Mouse (Mus musculus): ENCODE results near the gene Dnaaf3.
"Not testable (repeated sequence)": the region's sequence is repeated elsewhere in the genome, so short reads cannot be mapped to it uniquely, and the experiment has no call there.

The Dnaaf3 gene

DNA sequence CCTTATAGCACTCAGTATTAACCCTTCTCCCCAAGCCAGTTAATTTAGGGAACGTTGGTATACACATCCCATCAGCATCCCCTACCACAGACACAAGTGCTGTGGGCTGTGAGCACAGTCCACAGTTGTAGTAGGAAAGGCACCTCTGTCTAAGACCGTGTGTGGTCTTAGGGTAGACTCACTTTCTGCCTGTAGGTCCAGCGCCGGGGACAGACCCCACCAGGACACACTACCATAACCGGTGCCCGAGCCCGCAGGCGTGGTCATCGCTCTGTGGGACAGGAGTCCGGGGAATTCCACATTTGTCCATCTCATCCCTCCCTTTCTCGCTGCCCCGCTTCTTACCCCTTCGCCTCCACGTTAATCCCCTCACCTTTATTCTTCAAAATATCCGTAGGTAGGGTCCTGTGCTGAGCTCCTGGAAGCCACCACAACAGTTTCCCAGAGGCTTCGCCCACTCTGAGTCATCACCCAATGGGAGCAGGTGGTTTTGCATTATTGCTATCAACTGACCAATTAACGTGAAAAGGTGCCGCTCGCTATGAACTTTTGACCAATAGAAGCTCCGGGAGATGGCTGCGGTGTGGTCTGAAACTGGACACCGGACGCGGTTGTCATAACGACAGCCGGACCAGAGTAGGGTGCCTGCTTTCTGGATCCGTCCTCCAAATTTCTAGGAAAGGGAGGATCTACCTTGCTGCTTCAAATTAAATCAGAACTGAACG, at the start of gene Dnaaf3:
Dnaaf3 (minus strand) TSS at position 449 of the 725 bp plus-strand sequence.
- DNase-seq, result no peak

DNA sequence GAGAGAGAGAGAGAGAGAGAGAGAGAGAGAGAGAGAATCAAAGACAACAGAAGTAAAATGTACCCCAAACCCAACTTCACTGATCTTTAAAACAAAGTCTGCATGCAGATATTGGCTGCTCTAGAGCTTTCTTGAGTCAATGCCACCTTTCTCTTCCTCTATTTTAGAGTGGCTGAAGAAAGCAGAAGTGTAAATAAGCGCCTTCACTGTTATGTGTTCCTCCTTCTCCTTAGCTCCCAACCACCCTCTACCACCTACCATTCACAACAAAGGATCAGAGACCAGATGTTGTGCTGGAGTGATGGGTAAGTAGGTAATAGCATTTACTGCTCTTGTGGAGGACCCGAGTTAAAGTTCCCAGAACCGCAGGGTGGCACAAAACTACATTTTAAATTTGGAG, 49.2 kb upstream of the Dnaaf3 start:
- not testable (repeated sequence) for DNase-seq

DNA sequence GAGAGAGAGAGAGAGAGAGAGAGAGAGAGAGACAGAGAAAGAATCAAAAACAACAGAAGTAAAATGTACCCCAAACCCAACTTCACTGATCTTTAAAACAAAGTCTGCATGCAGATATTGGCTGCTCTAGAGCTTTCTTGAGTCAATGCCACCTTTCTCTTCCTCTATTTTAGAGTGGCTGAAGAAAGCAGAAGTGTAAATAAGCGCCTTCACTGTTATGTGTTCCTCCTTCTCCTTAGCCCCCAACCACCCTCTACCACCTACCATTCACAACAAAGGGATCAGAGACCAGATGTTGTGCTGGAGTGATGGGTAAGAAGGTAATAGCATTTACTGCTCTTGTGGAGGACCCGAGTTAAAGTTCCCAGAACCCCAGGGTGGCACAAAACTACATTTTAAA, 40.1 kb upstream of the Dnaaf3 start:
- DNase-seq, result not testable (repeated sequence)

DNA sequence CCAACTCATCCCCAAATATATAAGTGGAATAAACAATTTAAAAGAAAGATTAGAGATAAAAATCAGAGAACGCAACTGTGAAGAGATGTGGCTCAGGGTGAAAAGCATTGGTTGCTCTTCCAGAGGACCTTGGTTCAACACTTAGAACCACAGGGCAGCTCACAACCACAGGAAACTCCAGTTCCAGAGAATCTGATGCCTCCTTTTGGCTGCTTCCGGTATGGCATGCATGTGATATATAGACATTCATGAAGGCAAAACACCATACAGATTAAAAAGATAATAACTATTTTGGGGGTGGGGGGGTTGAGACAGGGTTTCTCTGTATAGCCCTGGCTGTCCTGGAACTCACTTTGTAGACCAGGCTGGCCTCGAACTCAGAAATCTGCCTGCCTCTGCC, 30.4 kb upstream of the Dnaaf3 start:
- no peak for DNase-seq

DNA sequence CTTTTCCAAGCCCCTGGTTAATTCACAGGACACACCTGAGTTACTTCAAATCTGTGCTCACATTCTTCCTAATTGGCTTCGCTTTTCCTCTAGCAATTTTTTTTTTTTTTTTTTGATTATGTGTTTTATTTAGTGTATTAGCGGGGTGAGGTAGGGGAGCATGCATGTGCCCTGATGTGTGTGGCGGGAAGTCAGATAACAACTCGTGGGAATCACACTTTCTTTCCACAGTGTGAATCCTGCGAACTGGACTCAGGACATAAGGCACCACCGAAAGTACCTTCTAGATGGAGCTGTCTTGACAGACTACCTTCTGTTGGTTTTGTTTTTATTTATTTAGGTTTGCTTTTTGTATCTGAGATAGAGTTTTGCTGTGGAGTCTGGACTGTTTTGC, 24.9 kb upstream of the Dnaaf3 start:
- no peak for DNase-seq

DNA sequence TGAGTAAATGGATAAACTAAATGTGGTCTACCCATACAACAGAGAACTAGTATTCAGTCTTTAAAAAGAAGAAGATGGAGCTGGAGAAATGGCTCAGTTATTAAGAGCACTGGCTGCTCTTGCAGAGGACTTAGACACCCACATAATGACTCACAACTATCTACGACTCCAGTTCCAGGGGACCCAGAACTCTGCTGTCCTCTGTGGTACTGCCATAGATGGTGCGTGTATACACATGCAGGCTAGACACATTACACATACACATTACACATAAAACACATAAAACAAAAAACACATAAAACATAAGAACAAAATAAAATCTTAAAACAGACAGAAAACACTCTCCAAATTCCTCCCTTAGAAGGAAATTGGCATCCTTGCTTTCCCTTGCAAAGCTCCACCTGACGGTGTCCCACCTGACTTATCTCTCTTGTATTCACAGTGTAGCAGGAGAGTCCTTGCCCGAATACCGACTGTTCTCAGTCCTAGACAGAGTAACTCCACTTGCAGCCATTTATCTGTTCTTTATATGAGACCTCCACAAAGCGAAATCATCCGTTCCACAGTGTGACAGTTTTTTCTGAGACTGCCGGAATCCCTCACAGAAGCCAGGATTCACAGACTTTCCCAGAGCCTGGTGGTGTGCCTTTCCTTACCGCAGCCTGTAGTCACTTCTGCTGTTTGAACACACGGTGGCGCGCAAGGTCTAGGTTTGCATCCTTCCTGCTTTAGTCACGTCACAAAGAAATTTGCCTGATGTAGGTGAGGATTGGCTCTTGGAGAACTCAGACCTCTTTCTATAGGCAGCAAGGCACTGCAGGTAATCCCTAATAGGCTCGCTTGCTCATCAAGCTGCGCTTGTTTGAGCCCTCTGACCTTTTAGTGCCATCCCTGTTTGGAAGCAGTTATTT, 24.3 kb upstream of the Dnaaf3 start:
- peak; percentile 79 for DNase-seq

DNA sequence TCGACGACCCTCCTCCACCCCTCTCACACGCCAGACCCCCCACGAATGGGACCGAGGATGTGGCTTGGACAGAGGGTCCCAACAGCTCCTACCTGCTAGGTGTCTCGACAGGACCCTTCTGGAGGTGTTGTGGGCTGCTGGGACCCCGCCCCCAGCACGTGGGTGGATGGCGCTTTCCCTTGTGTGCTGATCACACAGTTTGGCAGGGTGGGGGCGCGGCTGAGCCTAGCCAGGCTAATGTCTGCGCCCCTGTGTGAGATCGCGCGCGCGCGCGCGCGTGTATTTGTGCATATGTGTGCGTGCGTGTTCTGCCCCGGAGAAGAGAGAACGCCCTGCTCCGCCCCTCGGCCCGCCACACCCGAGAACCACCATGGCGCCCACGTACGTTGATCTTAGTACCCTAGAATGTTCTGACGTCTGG, 15.0 kb upstream of the Dnaaf3 start, which contains the start of gene Syt5:
Syt5 (minus strand) TSS at position 321 of the 421 bp plus-strand sequence.
- DNase-seq, result peak; percentile 77

DNA sequence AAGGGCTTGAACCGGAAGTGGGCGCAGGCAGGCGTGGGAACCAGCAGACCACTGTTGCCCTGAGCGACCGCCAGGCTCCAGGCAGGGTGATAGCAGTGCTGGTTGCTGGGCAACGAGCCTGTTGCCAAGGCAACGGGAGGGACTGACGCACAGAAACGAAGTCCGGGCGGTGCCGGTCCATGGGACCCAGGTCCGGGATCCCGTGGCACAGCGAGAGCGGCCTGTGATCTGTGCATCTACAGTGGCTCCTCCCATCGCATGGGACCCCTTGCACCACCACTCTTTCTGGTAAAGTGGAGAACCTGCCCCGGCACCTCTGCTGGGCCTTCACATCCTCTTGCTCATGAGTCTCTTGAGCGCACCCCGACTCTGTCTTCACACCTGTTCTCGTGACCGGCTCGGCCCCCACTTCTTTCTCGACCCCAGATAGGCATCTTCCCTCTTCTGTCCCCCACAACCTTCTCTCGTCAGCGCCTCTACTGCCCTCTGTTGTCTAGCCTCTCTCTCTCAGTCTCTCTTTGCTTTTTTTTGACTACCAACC, 14.4 kb upstream of the Dnaaf3 start:
- peak; percentile 97 for DNase-seq

DNA sequence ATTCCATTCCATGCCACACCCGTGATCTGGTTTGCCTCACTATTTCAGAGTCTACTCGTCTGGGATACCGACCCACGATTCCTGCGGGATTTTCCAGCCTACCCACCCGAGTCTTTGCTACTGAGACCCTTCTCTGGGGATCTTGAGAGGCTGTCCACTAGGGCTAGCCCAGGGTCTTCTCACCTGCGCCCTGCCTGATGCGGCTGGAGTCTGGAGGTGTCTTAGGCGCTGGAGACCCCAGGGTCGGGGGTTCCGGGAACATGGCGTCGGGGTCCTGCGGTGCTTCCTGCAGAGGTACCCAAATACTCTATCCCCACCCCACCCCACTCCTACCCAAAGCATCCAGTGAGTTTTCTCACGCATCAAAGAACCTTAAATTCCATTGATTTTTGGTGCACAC, 13.8 kb upstream of the Dnaaf3 start:
- DNase-seq, result no peak

DNA sequence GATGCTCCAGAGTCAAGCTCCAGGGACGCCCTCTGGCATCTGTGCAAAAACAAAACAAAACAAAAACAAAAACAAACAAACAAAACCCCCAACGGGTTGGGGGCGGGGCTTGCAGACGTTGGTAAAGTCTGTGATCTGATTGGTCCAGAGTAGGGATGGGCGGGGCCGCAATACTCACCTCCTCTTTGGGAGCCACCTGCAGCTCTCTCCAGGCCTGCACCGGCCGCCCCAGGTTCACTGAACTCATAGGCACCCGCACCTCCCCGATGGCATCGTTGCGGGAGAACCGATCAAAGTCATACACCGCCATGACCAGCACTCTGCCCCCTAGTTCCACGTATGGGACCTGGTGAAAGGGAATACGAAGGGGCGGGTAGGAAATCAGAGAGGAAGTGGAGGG, 9.8 kb upstream of the Dnaaf3 start:
- no peak for DNase-seq

DNA sequence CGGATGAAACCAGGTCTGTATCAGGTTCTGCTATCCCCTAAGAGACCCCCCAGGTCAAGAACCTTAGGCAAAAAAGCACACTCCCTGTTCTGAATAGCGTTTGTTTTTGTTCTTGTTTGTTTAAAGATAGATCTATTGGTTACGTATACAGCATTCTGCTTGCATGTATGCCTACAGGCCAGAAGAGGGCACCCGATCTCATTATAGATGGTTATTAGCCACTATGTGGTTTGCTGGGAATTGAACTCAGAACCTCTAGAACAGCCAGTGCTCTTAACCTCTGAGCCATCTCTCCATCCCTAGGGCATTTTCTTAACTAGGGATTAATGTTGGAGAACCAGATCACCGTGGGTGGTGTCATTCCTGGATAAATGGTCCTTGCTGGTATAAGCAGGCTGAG, 9.1 kb upstream of the Dnaaf3 start:
- no peak for DNase-seq

DNA sequence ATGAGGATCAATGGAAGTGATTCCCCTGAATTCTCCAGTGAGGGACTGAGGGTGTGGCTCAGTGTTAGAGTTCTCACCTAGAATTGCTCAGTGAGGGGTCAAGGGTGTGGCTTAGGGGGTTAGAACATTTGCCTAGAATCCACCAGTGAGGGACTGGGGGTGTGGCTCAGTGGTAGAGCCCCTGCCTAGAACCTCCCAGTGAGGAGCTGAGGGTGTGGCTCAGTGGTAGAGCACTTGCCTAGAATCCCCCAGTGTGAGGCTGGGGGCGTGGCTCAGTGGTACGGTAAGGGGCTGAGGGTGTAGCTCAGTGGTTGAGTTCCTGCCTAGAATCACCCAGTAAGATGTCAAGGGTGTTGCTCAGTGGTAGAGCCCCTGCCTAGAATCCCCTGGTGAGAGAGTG, 6.8 kb upstream of the Dnaaf3 start:
- no peak for DNase-seq

DNA sequence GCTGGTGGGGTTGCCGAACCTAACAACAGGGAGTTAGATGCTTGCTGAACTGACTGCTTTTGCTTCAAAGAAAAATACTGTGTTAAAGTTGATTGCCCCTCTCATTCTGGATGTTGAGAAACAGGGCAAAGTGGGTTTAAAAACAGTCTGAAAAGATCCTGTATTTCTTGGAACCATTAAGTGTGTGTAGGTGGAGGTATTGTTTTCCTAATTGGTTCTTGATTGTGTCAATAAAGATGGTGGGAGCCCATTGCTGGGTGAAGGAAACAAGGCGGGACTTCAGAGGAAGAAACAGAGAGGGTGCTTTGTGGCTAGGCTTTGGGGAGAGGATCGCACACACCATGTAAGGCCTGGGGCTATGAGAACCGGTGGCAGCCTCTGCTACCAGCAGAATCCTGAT, 4.9 kb upstream of the Dnaaf3 start:
- DNase-seq, result no peak

DNA sequence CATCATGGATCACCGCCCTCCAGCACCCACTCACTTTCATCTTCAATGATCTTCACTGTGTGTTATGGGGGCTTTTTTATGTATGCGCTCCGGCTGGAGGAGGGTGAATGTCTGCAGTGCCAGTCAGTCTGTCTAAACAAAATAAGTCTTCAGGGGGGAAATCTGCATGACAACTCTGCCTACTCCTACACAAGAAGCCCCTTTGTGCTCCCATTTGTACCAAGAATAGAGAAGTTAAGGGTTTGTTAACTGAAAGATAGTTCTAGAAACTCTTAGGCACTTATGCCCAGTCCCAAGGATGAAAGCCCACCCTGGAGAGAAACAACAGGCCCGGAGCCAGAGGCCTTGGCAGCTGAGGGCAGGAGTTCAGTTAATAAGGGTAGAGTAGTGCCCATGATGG, 4.1 kb upstream of the Dnaaf3 start:
- DNase-seq, result no peak

DNA sequence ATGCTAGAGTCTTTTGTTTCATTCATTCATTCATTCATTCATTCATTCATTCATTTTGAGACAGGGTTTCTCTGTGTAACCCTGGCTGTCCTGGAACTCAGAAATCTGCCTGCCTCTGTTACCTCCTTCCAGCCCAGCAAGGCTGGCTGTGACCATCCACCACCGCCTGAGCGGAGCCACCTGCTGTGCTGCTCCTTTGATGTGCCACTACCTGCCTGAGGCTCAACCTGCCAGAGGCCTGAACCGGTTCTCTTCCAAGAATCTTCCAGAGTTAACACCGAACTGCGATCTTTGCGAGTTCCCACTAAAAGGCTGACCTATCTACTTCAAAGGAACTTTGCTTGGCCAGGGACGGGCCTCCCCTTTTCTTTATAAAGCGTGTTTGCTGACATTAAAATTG, 2.1 kb downstream of the Dnaaf3 start:
- DNase-seq, result not testable (repeated sequence)

DNA sequence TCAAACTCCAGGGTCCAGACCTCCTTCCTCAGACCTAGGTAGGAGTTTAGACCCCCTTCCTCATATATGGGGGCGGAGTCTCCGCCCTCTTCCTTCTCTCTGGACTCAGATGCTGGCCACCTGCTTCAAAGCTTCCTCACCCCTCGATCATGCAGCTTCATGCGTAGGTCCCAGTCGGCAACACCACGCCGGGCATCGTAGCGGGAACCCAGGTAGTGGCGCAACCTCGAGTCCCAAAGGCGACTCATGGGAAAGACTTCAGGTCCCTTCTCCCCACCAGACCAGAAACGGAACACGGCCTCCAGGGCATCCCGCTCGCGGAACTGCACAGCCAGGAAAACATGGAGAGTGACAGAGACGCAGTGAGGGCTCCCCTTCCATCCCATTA, 5.0 kb downstream of the Dnaaf3 start:
- DNase-seq, result no peak

DNA sequence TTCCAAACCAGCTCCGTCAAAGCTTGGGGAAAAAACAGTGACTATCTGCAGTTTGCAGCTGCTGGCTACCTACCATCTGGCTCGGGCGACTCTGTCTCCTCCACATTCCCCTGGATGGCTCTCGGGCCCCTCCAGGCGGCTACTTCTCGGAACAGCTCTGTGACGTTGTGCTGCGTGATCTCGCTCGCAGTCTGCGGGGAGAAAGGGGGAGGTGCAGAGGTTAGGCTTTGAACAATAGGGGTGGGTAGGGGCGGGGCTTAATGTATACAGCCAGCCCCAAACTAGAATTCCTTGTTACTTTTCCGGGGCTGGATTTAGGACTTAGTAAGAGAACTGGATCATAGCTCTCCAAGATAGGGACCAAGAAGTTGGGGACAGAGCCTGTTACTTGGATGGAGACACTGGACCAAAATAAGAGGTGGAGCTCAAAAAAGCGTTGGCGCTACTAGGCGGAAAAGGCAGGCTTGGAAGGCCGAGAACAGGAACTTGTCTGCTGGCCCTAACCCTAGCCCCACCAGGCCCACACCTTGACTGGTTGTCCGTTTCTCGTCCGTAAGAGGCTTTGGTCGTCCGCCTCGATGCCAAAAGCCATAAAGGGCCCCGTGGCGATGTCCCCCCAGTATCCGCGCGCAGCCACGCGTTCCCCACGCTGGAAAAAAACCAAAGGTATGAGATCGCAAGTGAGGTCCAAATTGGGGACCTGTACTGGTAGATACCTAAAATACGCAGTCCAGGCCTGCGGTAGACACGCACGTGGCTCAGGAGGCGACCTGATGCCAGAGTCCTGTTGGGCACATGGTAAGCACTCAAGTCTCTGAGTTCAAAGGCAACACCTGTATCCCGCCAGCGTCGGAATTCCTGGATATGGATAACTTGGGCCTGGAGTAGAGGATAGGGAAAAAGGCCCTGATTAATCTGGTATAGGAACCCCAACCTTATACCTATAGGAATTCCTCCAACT, 5.6 kb downstream of the Dnaaf3 start:
- DNase-seq, result peak; percentile 81

DNA sequence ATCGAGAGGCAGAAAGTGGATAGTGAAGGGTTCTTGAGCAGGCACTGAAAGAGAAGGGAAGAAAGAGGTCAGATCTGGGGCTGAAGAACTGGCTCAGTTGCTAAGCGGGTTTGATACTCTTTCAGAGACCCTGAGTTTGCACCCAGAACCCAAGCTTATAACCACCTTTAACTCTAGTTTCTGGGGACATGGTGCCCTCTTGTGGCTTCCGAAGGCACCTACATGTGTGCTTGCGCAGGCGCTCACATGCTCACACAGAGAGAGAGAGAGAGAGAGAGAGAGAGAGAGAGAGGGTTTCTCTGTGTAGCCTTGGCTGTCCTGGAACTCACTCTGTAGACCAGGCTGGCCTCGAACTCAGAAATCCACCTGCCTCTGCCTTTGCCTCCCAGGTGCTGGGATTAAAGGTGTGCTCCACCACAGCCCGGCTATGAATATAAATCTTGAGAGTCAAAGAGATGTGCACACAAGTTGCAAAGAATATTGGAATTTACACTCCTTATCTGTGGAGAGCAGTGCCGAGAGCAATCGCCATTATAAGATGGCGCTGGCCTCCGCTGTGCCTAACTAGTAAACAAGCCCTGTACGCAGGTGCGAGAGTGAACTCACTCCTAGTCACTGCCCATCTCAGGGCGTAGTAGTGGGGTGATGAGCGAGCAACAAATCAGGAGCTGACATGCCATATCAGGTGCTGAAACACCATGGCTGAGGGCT, 7.9 kb downstream of the Dnaaf3 start, which contains the start of gene Tnni3:
Tnni3 (minus strand) TSS at position 18 of the 711 bp plus-strand sequence.
- DNase-seq, result not testable (repeated sequence)

DNA sequence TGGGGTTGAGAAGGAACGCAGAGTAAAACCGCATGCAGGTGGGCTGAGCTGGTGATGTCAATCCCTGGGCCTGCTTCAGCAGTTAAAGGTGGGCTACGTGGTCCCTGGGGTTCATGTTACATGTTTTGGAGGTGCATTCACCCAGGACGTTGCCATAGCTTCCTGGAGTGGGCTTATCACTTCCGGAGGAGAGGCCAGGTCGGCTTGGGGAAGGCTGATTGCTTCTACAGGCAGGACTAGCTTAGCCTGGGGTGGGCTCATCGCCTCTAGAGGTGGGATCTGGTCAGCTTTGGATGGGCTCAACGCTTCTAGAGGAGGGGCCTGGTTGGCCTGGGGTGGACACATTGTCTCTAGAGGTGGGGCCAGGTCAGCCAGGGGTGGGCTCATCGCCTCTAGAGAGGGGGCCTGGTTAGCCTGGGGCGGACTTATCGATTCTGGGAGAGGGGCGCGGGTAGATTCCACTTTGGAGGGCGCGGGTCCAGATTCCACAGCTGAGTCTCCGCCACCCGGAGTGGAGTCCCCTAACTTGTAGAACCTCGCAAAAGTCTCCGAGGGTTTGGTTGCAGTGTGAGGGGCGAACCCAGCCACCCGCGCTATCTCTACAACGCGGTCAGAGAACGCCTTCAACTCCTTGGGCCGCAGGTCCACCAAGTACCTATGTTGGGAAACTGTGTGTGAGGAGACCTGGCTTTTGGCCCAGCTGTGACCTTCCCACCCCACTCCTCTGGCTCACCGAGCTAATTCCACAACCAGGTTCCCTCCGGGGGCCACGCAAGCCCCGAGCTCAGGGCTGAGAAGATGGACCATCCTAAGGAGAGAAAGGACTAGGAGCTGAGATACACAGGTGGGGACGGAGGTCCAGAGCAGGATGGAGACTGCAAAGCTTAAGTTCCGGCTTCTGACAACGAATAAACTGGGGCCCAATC, 8.8 kb downstream of the Dnaaf3 start:
- no peak for DNase-seq

DNA sequence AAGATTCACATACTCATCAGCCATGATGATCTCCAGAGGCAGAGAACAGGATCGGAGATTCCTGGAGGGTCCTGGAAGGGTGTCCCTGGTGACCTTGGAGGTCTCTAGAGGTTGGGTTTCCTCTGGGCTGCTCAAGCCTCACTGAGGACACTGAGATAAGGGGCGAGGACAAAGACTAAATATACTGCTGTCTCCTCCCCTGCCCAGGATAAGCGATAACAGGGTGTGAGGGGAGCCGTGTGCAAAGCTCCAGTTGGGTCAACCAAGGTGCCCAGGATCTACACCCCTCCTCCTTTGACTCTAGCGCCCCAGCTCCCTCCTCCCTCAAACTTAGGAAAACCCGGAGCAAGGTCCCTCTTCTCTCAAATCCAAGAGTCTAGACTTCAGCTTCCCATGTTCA, 10.0 kb downstream of the Dnaaf3 start:
- DNase-seq, result no peak

All from right cerebral cortex, postnatal 14 days (tissue).